Mouse (Mus musculus) liver, embryonic 11.5 days (tissue): ENCODE data around the gene Ankrd1. TPM values are rescaled to one million over a fixed set of nuclear protein-coding genes. Genes with fewer than 3 reads are reported as not detected.

ENCODE experiments used
- ATAC-seq: fragments of 200-750 bp; cut with Nextera tagmentation; replicated peaks from 2 replicates; pipeline ENCODE4 v1.8.0; 2017; ENCODE audit warnings: moderate number of reproducible peaks, mild to moderate bottlenecking, moderate TSS enrichment, moderate library complexity; ENCODE audit not compliant: low FRiP score
- DNase-seq: peaks from one replicate; pipeline ENCODE4 v3.0.0-alpha.2; 2017; ENCODE audit warnings: low spot score
- H3K27ac ChIP-seq: fragments of 300-500 bp; sonication (generic); 2 replicates; pipeline ENCODE4 v1.5.1; 2014; ENCODE audit warnings: mild to moderate bottlenecking, low read depth, low read length, control low read depth
- H3K27me3 ChIP-seq: fragments of 300-500 bp; sonication (generic); replicated peaks from 2 replicates; pipeline ENCODE4 v1.6.1; 2014; ENCODE audit warnings: low read length, mixed read lengths; ENCODE audit not compliant: control insufficient read depth, insufficient read depth
- H3K36me3 ChIP-seq: fragments of 300-500 bp; sonication (generic); 2 replicates; pipeline ENCODE4 v1.6.1; 2014; ENCODE audit warnings: mild to moderate bottlenecking, low read length, moderate library complexity, mixed read lengths; ENCODE audit not compliant: control insufficient read depth, insufficient read depth
- H3K4me1 ChIP-seq: fragments of 300-500 bp; sonication (generic); replicated peaks from 2 replicates; pipeline ENCODE4 v1.6.1; 2014; ENCODE audit warnings: low read length, mixed read lengths; ENCODE audit not compliant: control insufficient read depth, insufficient read depth
- H3K4me2 ChIP-seq: fragments of 300-500 bp; sonication (generic); 2 replicates; pipeline ENCODE4 v1.6.1; 2014; ENCODE audit warnings: mild to moderate bottlenecking, control low read depth, moderate library complexity
- H3K4me3 ChIP-seq: fragments of 300-500 bp; sonication (generic); 2 replicates; pipeline ENCODE4 v1.5.1; 2014; ENCODE audit warnings: low read depth, low read length, control low read depth
- H3K9ac ChIP-seq: fragments of 300-500 bp; sonication (generic); 2 replicates; pipeline ENCODE4 v1.6.1; 2014; ENCODE audit warnings: low read depth, low read length, control low read depth
- H3K9me3 ChIP-seq: fragments of 300-500 bp; sonication (generic); 2 replicates; pipeline ENCODE4 v1.6.1; 2016; ENCODE audit warnings: low read length, inconsistent platforms, mixed read lengths; ENCODE audit not compliant: control insufficient read depth
- WGBS: fragments of 180-500 bp; shearing (Covaris S2); extraction: QIAGEN DNeasy Blood & Tissue Kit; methylation state at CpG from one replicate; pipeline ENCODE4 v1.1.7; 2014; 5-methylcytosine and 5-hydroxymethylcytosine counted together
- polyA plus RNA-seq: library from polyadenylated mRNA; unstranded; fragments of >200 nt; fragmentation: Nextera tagmentation; extraction: Ambion mirVana; gene quantifications from 2 replicates; pipeline ENCODE4 v1.2.1, GENCODE M21; 2014

The Ankrd1 gene
- polyA plus RNA-seq, 1 experiment from 2014 or later, result 5.6 TPM

- Histone ChIP-seq H3K27ac (no peak overlapping the region), H3K4me3 (no peak overlapping the region), H3K4me1 (no peaks in the 10 kb centered on the region), H3K27me3 (no peaks in the 10 kb centered on the region), H3K36me3 (peaks cover 10% of the 10 kb centered on the region; the same call in 1 of the 2 replicates), H3K9me3 (no peaks in the 10 kb centered on the region), H3K9ac (no peak overlapping the region), H3K4me2 (no peak overlapping the region)
- no peak for DNase-seq
- WGBS, result 79% methylated on average over 3 of the region's 3 CpGs
- no peak for ATAC-seq
Measured at GRCm38 (mm10) chr19:36097194-36097593, 22.7 kb downstream of the Ankrd1 start.

- ATAC-seq (peak; percentile 68; the same call in 1 of the 2 replicates), DNase-seq (no peak)
- H3K36me3 ChIP-seq, result peaks cover 7% of the 10 kb centered on the region; the same call in 1 of the 2 replicates
Measured at GRCm38 (mm10) chr19:36090781-36091180, 29.1 kb downstream of the Ankrd1 start.

GRCm38 (mm10) chr19:36083262-36084225 lies 36.4 kb downstream of the Ankrd1 start, which contains the start of gene Rpp30:
Gene Rpp30, plus strand, starts transcription at chr19:36083716.
- H3K27ac ChIP-seq, result peak within 1 kb of the TSS; percentile 35; the same call in 1 of the 2 replicates
- no peaks in the 10 kb centered on the region; the same call in 1 of the 2 replicates for H3K36me3 ChIP-seq
- WGBS, result 2% methylated on average over 34 of the region's 34 CpGs
- H3K9me3 ChIP-seq, result no peaks in the 10 kb centered on the region
- H3K4me3 ChIP-seq, result peak within 1 kb of the TSS; percentile 90
- DNase-seq (peak; percentile 80), ATAC-seq (peak; percentile 93)
- no peaks in the 10 kb centered on the region for H3K27me3 ChIP-seq
- H3K4me2 ChIP-seq, result peak within 1 kb of the TSS; percentile 85
- peaks cover 6% of the 10 kb centered on the region for H3K4me1 ChIP-seq
- peak within 1 kb of the TSS; percentile 85 for H3K9ac ChIP-seq

More at GRCm38 (mm10) chr19:36090781-36091180, 29.1 kb downstream of the Ankrd1 start:
- Histone ChIP-seq H3K9me3 (no peaks in the 10 kb centered on the region), H3K4me3 (no peak overlapping the region), H3K4me2 (no peak overlapping the region), H3K27ac (no peak overlapping the region), H3K9ac (no peak overlapping the region), H3K4me1 (no peaks in the 10 kb centered on the region), H3K27me3 (no peaks in the 10 kb centered on the region)
- 34% methylated on average over 5 of the region's 5 CpGs for WGBS

- Histone ChIP-seq H3K27me3 (no peaks in the 10 kb centered on the region), H3K9ac (peak overlapping the region; percentile 57; the same call in 1 of the 2 replicates), H3K9me3 (no peaks in the 10 kb centered on the region), H3K27ac (0 out of 2 replicates have a peak overlapping the region, but pooled peaks have one; percentile 35), H3K4me2 (peak overlapping the region; percentile 85), H3K4me1 (peaks cover 6% of the 10 kb centered on the region), H3K4me3 (peak overlapping the region; percentile 90), H3K36me3 (no peaks in the 10 kb centered on the region)
- peak; percentile 68 for ATAC-seq
- no peak for DNase-seq
- WGBS, result 49% methylated on average over 7 of the region's 7 CpGs
Measured at GRCm38 (mm10) chr19:36082606-36083261, 37.2 kb downstream of the Ankrd1 start.

- no peaks in the 10 kb centered on the region for H3K4me1 ChIP-seq
- H3K27me3 ChIP-seq, result peaks cover 12% of the 10 kb centered on the region
- H3K4me2 ChIP-seq, result no peak overlapping the region
- H3K4me3 ChIP-seq, result no peak overlapping the region
- DNase-seq, result no peak
- H3K27ac ChIP-seq, result no peak overlapping the region
- 66% methylated on average over 2 of the region's 2 CpGs for WGBS
- H3K9me3 ChIP-seq, result no peaks in the 10 kb centered on the region
- H3K9ac ChIP-seq, result no peak overlapping the region
- no peaks in the 10 kb centered on the region for H3K36me3 ChIP-seq
- ATAC-seq, result no peak
Measured at GRCm38 (mm10) chr19:36062801-36063529, 56.9 kb downstream of the Ankrd1 start.

Other genes with a start within 250 kb of the Ankrd1 start
- gene Htr7, start 62.6 kb downstream of the Ankrd1 start, polyA plus RNA-seq, result not detected in 2 replicates
- 82.3 and 84.3 TPM in 2 replicates for gene Rpp30, start 36.4 kb downstream of the Ankrd1 start, polyA plus RNA-seq
- 16.6 and 18.2 TPM in 2 replicates for gene Pcgf5, start 228.2 kb upstream of the Ankrd1 start, polyA plus RNA-seq